Mouse (Mus musculus) hindbrain, embryonic 16.5 days (tissue): Measurements from ENCODE around the gene Mag. TPM values are rescaled to one million over a fixed set of nuclear protein-coding genes. Genes with fewer than 3 reads are reported as not detected.

Experiments used
- ATAC-seq: fragments of 200-750 bp; cut with Nextera tagmentation; 2 replicates; pipeline ENCODE4 v1.8.0; 2017; ENCODE audit warnings: moderate TSS enrichment, moderate library complexity
- H3K27ac ChIP-seq: fragments of 300-500 bp; sonication (generic); 2 replicates; pipeline ENCODE4 v1.5.1; 2014; ENCODE audit warnings: low read depth, mild to moderate bottlenecking, control low read depth, low read length, moderate library complexity
- H3K27me3 ChIP-seq: fragments of 300-500 bp; sonication (generic); replicated peaks from 2 replicates; pipeline ENCODE4 v1.6.1; 2014; ENCODE audit warnings: low read length; ENCODE audit not compliant: control insufficient read depth, insufficient read depth
- H3K36me3 ChIP-seq: fragments of 300-500 bp; sonication (generic); 2 replicates; pipeline ENCODE4 v1.6.1; 2014; ENCODE audit warnings: mild to moderate bottlenecking, low read length, moderate library complexity, mixed read lengths; ENCODE audit not compliant: control insufficient read depth, insufficient read depth
- H3K4me1 ChIP-seq: fragments of 300-500 bp; sonication (generic); 2 replicates; pipeline ENCODE4 v1.6.1; 2014; ENCODE audit warnings: low read depth, low read length; ENCODE audit not compliant: control insufficient read depth, insufficient read depth
- H3K4me2 ChIP-seq: fragments of 300-500 bp; sonication (generic); 2 replicates; pipeline ENCODE4 v1.6.1; 2014; ENCODE audit warnings: mild to moderate bottlenecking, low read length, control low read depth, moderate library complexity
- H3K4me3 ChIP-seq: fragments of 300-500 bp; sonication (generic); 2 replicates; pipeline ENCODE4 v1.5.1; 2014; ENCODE audit warnings: mild to moderate bottlenecking, low read length, control low read depth, moderate library complexity
- H3K9ac ChIP-seq: fragments of 300-500 bp; sonication (generic); 2 replicates; pipeline ENCODE4 v1.6.1; 2014; ENCODE audit warnings: low read depth, mild to moderate bottlenecking, control low read depth, low read length, moderate library complexity
- H3K9me3 ChIP-seq: fragments of 300-500 bp; sonication (generic); 2 replicates; pipeline ENCODE4 v1.6.1; 2014; ENCODE audit warnings: mild to moderate bottlenecking, low read length, moderate library complexity; ENCODE audit not compliant: control insufficient read depth
- WGBS: fragments of 180-500 bp; shearing (Covaris S2); extraction: QIAGEN DNeasy Blood & Tissue Kit; methylation state at CpG from one replicate; pipeline ENCODE4 v1.1.7; 2014; 5-methylcytosine and 5-hydroxymethylcytosine counted together
- polyA plus RNA-seq: library from polyadenylated mRNA; unstranded; fragments of >200 nt; fragmentation: Nextera tagmentation; extraction: Ambion mirVana; gene quantifications from 2 replicates; pipeline ENCODE4 v1.2.1, GENCODE M21; 2015

The Mag gene
- polyA plus RNA-seq, 1 experiment from 2014 or later, result 5.8 TPM

GRCm38 (mm10) chr7:30859635-30860402 lies 54.9 kb downstream of the Mag start:
- 11% methylated on average over 14 of the region's 16 CpGs for WGBS
- Histone ChIP-seq H3K4me1 (0 out of 2 replicates have a peak, but pooled peaks cover 2% of the 10 kb centered on the region), H3K9ac (peak overlapping the region; percentile 51), H3K9me3 (no peaks in the 10 kb centered on the region), H3K4me3 (peak overlapping the region; percentile 31), H3K27me3 (no peaks in the 10 kb centered on the region), H3K27ac (peak overlapping the region; percentile 51; the same call in 1 of the 2 replicates), H3K4me2 (peak overlapping the region; percentile 53), H3K36me3 (no peaks in the 10 kb centered on the region)
- peak; percentile 81 for ATAC-seq

GRCm38 (mm10) chr7:30859290-30859634 lies 55.4 kb downstream of the Mag start:
- ATAC-seq, result peak; percentile 79
- H3K9me3 ChIP-seq, result no peaks in the 10 kb centered on the region
- H3K9ac ChIP-seq, result no peak overlapping the region
- no peak overlapping the region for H3K4me3 ChIP-seq
- no peaks in the 10 kb centered on the region for H3K36me3 ChIP-seq
- no peaks in the 10 kb centered on the region for H3K27me3 ChIP-seq
- H3K4me2 ChIP-seq, result no peak overlapping the region; the same call in 1 of the 2 replicates
- H3K27ac ChIP-seq, result no peak overlapping the region
- 0 out of 2 replicates have a peak, but pooled peaks cover 2% of the 10 kb centered on the region for H3K4me1 ChIP-seq

GRCm38 (mm10) chr7:30857746-30858145 lies 56.9 kb downstream of the Mag start:
- Histone ChIP-seq H3K27ac (no peak overlapping the region), H3K4me1 (0 out of 2 replicates have a peak, but pooled peaks cover 2% of the 10 kb centered on the region), H3K9ac (no peak overlapping the region), H3K27me3 (no peaks in the 10 kb centered on the region), H3K4me3 (no peak overlapping the region), H3K4me2 (no peak overlapping the region), H3K9me3 (no peaks in the 10 kb centered on the region), H3K36me3 (no peaks in the 10 kb centered on the region)
- no peak for ATAC-seq
- WGBS, result 71% methylated on average over 1 of the region's 1 CpGs

- Histone ChIP-seq H3K9ac (no peak within 1 kb of the TSS), H3K4me3 (no peak within 1 kb of the TSS), H3K9me3 (no peaks in the 10 kb centered on the region), H3K4me1 (0 out of 2 replicates have a peak, but pooled peaks cover 2% of the 10 kb centered on the region), H3K27me3 (no peaks in the 10 kb centered on the region), H3K4me2 (no peak within 1 kb of the TSS), H3K36me3 (no peaks in the 10 kb centered on the region), H3K27ac (no peak within 1 kb of the TSS)
- no peak for ATAC-seq
- WGBS, result 84% methylated on average over 6 of the region's 6 CpGs
Observed at GRCm38 (mm10) chr7:30856078-30856477, 58.6 kb downstream of the Mag start, which contains the start of gene Ffar3. Ffar3 (minus strand) TSS chr7:30856178.

- Histone ChIP-seq H3K4me2 (no peak overlapping the region), H3K4me1 (no peaks in the 10 kb centered on the region), H3K4me3 (no peak overlapping the region), H3K9me3 (no peaks in the 10 kb centered on the region), H3K27me3 (no peaks in the 10 kb centered on the region), H3K27ac (no peak overlapping the region), H3K36me3 (no peaks in the 10 kb centered on the region), H3K9ac (no peak overlapping the region)
- ATAC-seq, result no peak
- WGBS, result 86% methylated on average over 1 of the region's 1 CpGs
Observed at GRCm38 (mm10) chr7:30851421-30851820, 63.3 kb downstream of the Mag start.

Other genes with a start within 250 kb of the Mag start
- 25.7 and 28.8 TPM in 2 replicates for gene Haus5, start 249.9 kb downstream of the Mag start, polyA plus RNA-seq
- gene Pmis2, start 243.3 kb downstream of the Mag start, polyA plus RNA-seq, result not detected in 2 replicates
- not detected in 2 replicates for gene 2200002J24Rik, start 215.9 kb downstream of the Mag start, polyA plus RNA-seq
- 3.0 and 3.7 TPM in 2 replicates for gene Atp4a, start 202.7 kb downstream of the Mag start, polyA plus RNA-seq
- 278 and 301 TPM in 2 replicates for gene Tmem147, start 185.3 kb downstream of the Mag start, polyA plus RNA-seq
- gene Gapdhs, start 171.2 kb downstream of the Mag start, polyA plus RNA-seq, result 0.82 and 1.1 TPM in 2 replicates
- 0.98 and 1.0 TPM in 2 replicates for gene Sbsn, start 163.4 kb downstream of the Mag start, polyA plus RNA-seq
- 1.8 and 2.2 TPM in 2 replicates for gene Dmkn, start 151.1 kb downstream of the Mag start, polyA plus RNA-seq
- gene Krtdap, start 127.0 kb downstream of the Mag start, polyA plus RNA-seq, result 0.38 TPM in 1 of 2 replicates, not detected in the other
- gene Ffar2, start 91.1 kb downstream of the Mag start, polyA plus RNA-seq, result 0.10 and 0.25 TPM in 2 replicates
- 0.09 and 0.21 TPM in 2 replicates for gene Ffar3, start 58.7 kb downstream of the Mag start, polyA plus RNA-seq
- 0.06 TPM in 1 of 2 replicates, not detected in the other for gene Ffar1, start 53.3 kb downstream of the Mag start, polyA plus RNA-seq
- 0.26 TPM in 1 of 2 replicates, not detected in the other for gene Cd22, start 34.5 kb downstream of the Mag start, polyA plus RNA-seq
- gene Hamp2, start 9.8 kb upstream of the Mag start, polyA plus RNA-seq, result 0.44 TPM in 1 of 2 replicates, not detected in the other
- gene Hamp, start 29.2 kb upstream of the Mag start, polyA plus RNA-seq, result not detected in 2 replicates
- gene Usf2, start 41.9 kb upstream of the Mag start, polyA plus RNA-seq, result 25.7 and 27.3 TPM in 2 replicates
- 24.1 and 27.8 TPM in 2 replicates for gene Lsr, start 58.6 kb upstream of the Mag start, polyA plus RNA-seq
- gene Fam187b, start 58.9 kb upstream of the Mag start, polyA plus RNA-seq, result 0.63 and 0.82 TPM in 2 replicates
- 24.4 and 32.9 TPM in 2 replicates for gene Fxyd5, start 127.6 kb upstream of the Mag start, polyA plus RNA-seq
- 324 and 417 TPM in 2 replicates for gene Fxyd7, start 136.6 kb upstream of the Mag start, polyA plus RNA-seq
- gene Fxyd1, start 142.3 kb upstream of the Mag start, polyA plus RNA-seq, result 69.4 and 89.9 TPM in 2 replicates
- 0.50 and 0.65 TPM in 2 replicates for gene Lgi4, start 144.5 kb upstream of the Mag start, polyA plus RNA-seq
- 0.43 and 0.95 TPM in 2 replicates for gene Fxyd3, start 161.8 kb upstream of the Mag start, polyA plus RNA-seq
- 0.61 and 0.75 TPM in 2 replicates for gene Hpn, start 200.4 kb upstream of the Mag start, polyA plus RNA-seq
- gene Scn1b, start 212.1 kb upstream of the Mag start, polyA plus RNA-seq, result 19.0 TPM in 2 replicates
- gene Gramd1a, start 241.0 kb upstream of the Mag start, polyA plus RNA-seq, result 203 and 222 TPM in 2 replicates